Mouse (Mus musculus): ENCODE measurements at regions not wholly inside any gene's neighbourhood (a gene's known extent, or its start where the extent isn't known, plus 50 kb on each side); places are given as distances from the start of the nearest gene placed in this dataset.

- TF ChIP-seq CTCF (IDR thresholded peaks at IDR 0.05; ENCODE audit: borderline replicate concordance, insufficient read depth, low read depth, low read length) (no peak), POLR2A (IDR thresholded peaks at IDR 0.05; ENCODE audit: borderline replicate concordance, insufficient read depth, low read length) (no peak)
Observed at GRCm38 (mm10) chr4:54469176-54469575, 475.7 kb upstream of the Zfp462 start.

Data from cerebellum, adult 2 months (tissue).